Mouse (Mus musculus): ENCODE data around the gene Dnah6. TPM values are rescaled to one million over a fixed set of nuclear protein-coding genes. Genes with fewer than 3 reads are reported as not detected.

Gene Dnah6
- polyA plus RNA-seq, 1 experiment from 2014 or later, result 0.10 TPM

- 75% methylated on average over 3 of the region's 3 CpGs for WGBS
- no peak overlapping the region for H3K4me2 ChIP-seq (ENCODE audit: low read depth, low read length)
- no peak for ATAC-seq (ENCODE audit: insufficient read depth, low FRiP score)
Observed at GRCm38 (mm10) chr6:73140836-73141235, 80.6 kb downstream of the Dnah6 start.

GRCm38 (mm10) chr6:73132784-73133183, 88.7 kb downstream of the Dnah6 start:
- no peaks in the 10 kb centered on the region for H3K9me3 ChIP-seq (replicated peaks; ENCODE audit: control insufficient read depth, low read length)
- H3K4me2 ChIP-seq (ENCODE audit: low read depth, low read length), result no peak overlapping the region
- ATAC-seq (ENCODE audit: insufficient read depth, low FRiP score), result no peak
- WGBS, result 46% methylated on average over 5 of the region's 5 CpGs
- no peak overlapping the region for H3K4me3 ChIP-seq (replicated peaks; ENCODE audit: low read length)
- H3K27ac ChIP-seq (ENCODE audit: low read length), result no peak overlapping the region
- no peaks in the 10 kb centered on the region for H3K4me1 ChIP-seq (ENCODE audit: control insufficient read depth, insufficient read depth, low read length)
- H3K36me3 ChIP-seq (ENCODE audit: control insufficient read depth, insufficient read depth, low read length), result no peaks in the 10 kb centered on the region
- no peaks in the 10 kb centered on the region for H3K27me3 ChIP-seq (ENCODE audit: control insufficient read depth, insufficient read depth, low read length)
- no peak overlapping the region for H3K9ac ChIP-seq (ENCODE audit: low read length)

More at GRCm38 (mm10) chr6:73140836-73141235, 80.6 kb downstream of the Dnah6 start:
- Histone ChIP-seq H3K27ac (ENCODE audit: low read length) (no peak overlapping the region), H3K4me3 (replicated peaks; ENCODE audit: low read length) (no peak overlapping the region), H3K9ac (ENCODE audit: low read length) (no peak overlapping the region), H3K9me3 (replicated peaks; ENCODE audit: control insufficient read depth, low read length) (no peaks in the 10 kb centered on the region), H3K4me1 (ENCODE audit: control insufficient read depth, insufficient read depth, low read length) (no peaks in the 10 kb centered on the region), H3K27me3 (ENCODE audit: control insufficient read depth, insufficient read depth, low read length) (no peaks in the 10 kb centered on the region), H3K36me3 (ENCODE audit: control insufficient read depth, insufficient read depth, low read length) (no peaks in the 10 kb centered on the region)

GRCm38 (mm10) chr6:73127594-73127993, 93.9 kb downstream of the Dnah6 start:
- Histone ChIP-seq H3K4me2 (ENCODE audit: low read depth, low read length) (no peak overlapping the region), H3K27ac (ENCODE audit: low read length) (no peak overlapping the region), H3K9me3 (replicated peaks; ENCODE audit: control insufficient read depth, low read length) (no peaks in the 10 kb centered on the region), H3K27me3 (ENCODE audit: control insufficient read depth, insufficient read depth, low read length) (no peaks in the 10 kb centered on the region), H3K9ac (ENCODE audit: low read length) (no peak overlapping the region), H3K4me1 (ENCODE audit: control insufficient read depth, insufficient read depth, low read length) (no peaks in the 10 kb centered on the region), H3K4me3 (replicated peaks; ENCODE audit: low read length) (no peak overlapping the region), H3K36me3 (ENCODE audit: control insufficient read depth, insufficient read depth, low read length) (no peaks in the 10 kb centered on the region)
- ATAC-seq (ENCODE audit: insufficient read depth, low FRiP score), result no peak
- WGBS, result 60% methylated on average over 9 of the region's 9 CpGs

GRCm38 (mm10) chr6:73120348-73120747, 101.1 kb downstream of the Dnah6 start:
- Histone ChIP-seq H3K9ac (ENCODE audit: low read length) (no peak overlapping the region), H3K27ac (ENCODE audit: low read length) (no peak overlapping the region), H3K4me2 (ENCODE audit: low read depth, low read length) (no peak overlapping the region), H3K27me3 (ENCODE audit: control insufficient read depth, insufficient read depth, low read length) (no peaks in the 10 kb centered on the region), H3K4me1 (ENCODE audit: control insufficient read depth, insufficient read depth, low read length) (no peaks in the 10 kb centered on the region), H3K4me3 (replicated peaks; ENCODE audit: low read length) (no peak overlapping the region), H3K9me3 (replicated peaks; ENCODE audit: control insufficient read depth, low read length) (no peaks in the 10 kb centered on the region), H3K36me3 (ENCODE audit: control insufficient read depth, insufficient read depth, low read length) (no peaks in the 10 kb centered on the region)
- WGBS, result 91% methylated on average over 11 of the region's 11 CpGs
- ATAC-seq (ENCODE audit: insufficient read depth, low FRiP score), result no peak

- Histone ChIP-seq H3K9me3 (replicated peaks; ENCODE audit: control insufficient read depth, low read length) (no peaks in the 10 kb centered on the region), H3K9ac (ENCODE audit: low read length) (no peak overlapping the region), H3K27me3 (ENCODE audit: control insufficient read depth, insufficient read depth, low read length) (no peaks in the 10 kb centered on the region), H3K4me2 (ENCODE audit: low read depth, low read length) (no peak overlapping the region), H3K4me3 (replicated peaks; ENCODE audit: low read length) (no peak overlapping the region), H3K36me3 (ENCODE audit: control insufficient read depth, insufficient read depth, low read length) (no peaks in the 10 kb centered on the region), H3K4me1 (ENCODE audit: control insufficient read depth, insufficient read depth, low read length) (no peaks in the 10 kb centered on the region), H3K27ac (ENCODE audit: low read length) (no peak overlapping the region)
- 59% methylated on average over 2 of the region's 2 CpGs for WGBS
- no peak for ATAC-seq (ENCODE audit: insufficient read depth, low FRiP score)
Observed at GRCm38 (mm10) chr6:73113898-73114297, 107.6 kb downstream of the Dnah6 start.

GRCm38 (mm10) chr6:73113365-73113764, 108.1 kb downstream of the Dnah6 start:
- Histone ChIP-seq H3K9ac (ENCODE audit: low read length) (no peak overlapping the region), H3K4me2 (ENCODE audit: low read depth, low read length) (no peak overlapping the region), H3K27me3 (ENCODE audit: control insufficient read depth, insufficient read depth, low read length) (no peaks in the 10 kb centered on the region), H3K4me3 (replicated peaks; ENCODE audit: low read length) (no peak overlapping the region), H3K36me3 (ENCODE audit: control insufficient read depth, insufficient read depth, low read length) (no peaks in the 10 kb centered on the region), H3K27ac (ENCODE audit: low read length) (no peak overlapping the region), H3K4me1 (ENCODE audit: control insufficient read depth, insufficient read depth, low read length) (no peaks in the 10 kb centered on the region), H3K9me3 (replicated peaks; ENCODE audit: control insufficient read depth, low read length) (no peaks in the 10 kb centered on the region)
- no peak for ATAC-seq (ENCODE audit: insufficient read depth, low FRiP score)
- 25% methylated on average over 2 of the region's 2 CpGs for WGBS

- 89% methylated on average over 4 of the region's 4 CpGs for WGBS
- Histone ChIP-seq H3K27me3 (ENCODE audit: control insufficient read depth, insufficient read depth, low read length) (no peaks in the 10 kb centered on the region), H3K4me1 (ENCODE audit: control insufficient read depth, insufficient read depth, low read length) (no peaks in the 10 kb centered on the region), H3K4me3 (replicated peaks; ENCODE audit: low read length) (no peak overlapping the region), H3K27ac (ENCODE audit: low read length) (no peak overlapping the region), H3K9me3 (replicated peaks; ENCODE audit: control insufficient read depth, low read length) (no peaks in the 10 kb centered on the region), H3K9ac (ENCODE audit: low read length) (no peak overlapping the region), H3K4me2 (ENCODE audit: low read depth, low read length) (no peak overlapping the region), H3K36me3 (ENCODE audit: control insufficient read depth, insufficient read depth, low read length) (no peaks in the 10 kb centered on the region)
- ATAC-seq (ENCODE audit: insufficient read depth, low FRiP score), result no peak
Observed at GRCm38 (mm10) chr6:73093133-73093532, 128.3 kb downstream of the Dnah6 start.

GRCm38 (mm10) chr6:73090836-73091235, 130.6 kb downstream of the Dnah6 start:
- no peak overlapping the region for H3K9ac ChIP-seq (ENCODE audit: low read length)
- no peak for ATAC-seq (ENCODE audit: insufficient read depth, low FRiP score)
- H3K27ac ChIP-seq (ENCODE audit: low read length), result no peak overlapping the region
- no peak overlapping the region for H3K4me3 ChIP-seq (replicated peaks; ENCODE audit: low read length)
- H3K4me1 ChIP-seq (ENCODE audit: control insufficient read depth, insufficient read depth, low read length), result no peaks in the 10 kb centered on the region
- 75% methylated on average over 8 of the region's 8 CpGs for WGBS
- no peaks in the 10 kb centered on the region for H3K9me3 ChIP-seq (replicated peaks; ENCODE audit: control insufficient read depth, low read length)
- H3K4me2 ChIP-seq (ENCODE audit: low read depth, low read length), result no peak overlapping the region
- no peaks in the 10 kb centered on the region for H3K36me3 ChIP-seq (ENCODE audit: control insufficient read depth, insufficient read depth, low read length)
- no peaks in the 10 kb centered on the region for H3K27me3 ChIP-seq (ENCODE audit: control insufficient read depth, insufficient read depth, low read length)

- WGBS, result 90% methylated on average over 9 of the region's 9 CpGs
- Histone ChIP-seq H3K4me3 (replicated peaks; ENCODE audit: low read length) (no peak overlapping the region), H3K9me3 (replicated peaks; ENCODE audit: control insufficient read depth, low read length) (0 out of 2 replicates have a peak, but pooled peaks cover 2% of the 10 kb centered on the region), H3K4me2 (ENCODE audit: low read depth, low read length) (no peak overlapping the region), H3K27ac (ENCODE audit: low read length) (no peak overlapping the region), H3K4me1 (ENCODE audit: control insufficient read depth, insufficient read depth, low read length) (no peaks in the 10 kb centered on the region), H3K9ac (ENCODE audit: low read length) (no peak overlapping the region), H3K27me3 (ENCODE audit: control insufficient read depth, insufficient read depth, low read length) (no peaks in the 10 kb centered on the region), H3K36me3 (ENCODE audit: control insufficient read depth, insufficient read depth, low read length) (no peaks in the 10 kb centered on the region)
- no peak for ATAC-seq (ENCODE audit: insufficient read depth, low FRiP score)
Observed at GRCm38 (mm10) chr6:73082571-73082970, 138.9 kb downstream of the Dnah6 start.

Measured in stomach, embryonic 16.5 days (tissue).